Mouse (Mus musculus) R1 (cell line): ENCODE measurements around the gene Arhgap6.

Experiments used
- DNase-seq: peaks from one replicate; pipeline ENCODE4 v3.0.0-alpha.2; 2018; ENCODE audit warnings: low read depth, low spot score

Arhgap6 gene

DNA sequence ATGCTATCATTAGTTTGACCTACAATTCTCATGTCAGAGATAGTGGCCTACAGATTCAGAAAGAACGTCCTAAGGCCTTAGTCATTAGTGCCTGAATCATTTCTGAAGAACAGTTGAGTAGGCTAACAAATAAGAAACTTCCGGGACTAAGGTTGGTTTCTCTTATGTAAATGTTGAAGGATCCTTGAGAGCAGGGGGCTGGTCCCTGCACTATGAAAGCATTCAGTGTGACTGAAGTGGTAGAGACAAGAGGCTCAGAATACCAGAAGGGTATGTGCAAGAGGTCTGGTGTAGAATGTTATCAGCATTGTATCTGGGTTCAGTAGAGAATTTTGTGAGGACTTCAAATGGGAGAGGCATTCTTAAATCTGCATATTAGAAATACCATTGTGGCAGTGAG is 185.5 kb downstream of the Arhgap6 start:
- DNase-seq = peak; percentile 12

- no peak for DNase-seq
Measured at GRCm38 (mm10) chrX:169007066-169007465, 212.2 kb downstream of the Arhgap6 start.

GRCm38 (mm10) chrX:169012701-169013100 is 217.8 kb downstream of the Arhgap6 start:
- no peak for DNase-seq

GRCm38 (mm10) chrX:169034390-169034789 is 239.5 kb downstream of the Arhgap6 start:
- DNase-seq = no peak

DNA sequence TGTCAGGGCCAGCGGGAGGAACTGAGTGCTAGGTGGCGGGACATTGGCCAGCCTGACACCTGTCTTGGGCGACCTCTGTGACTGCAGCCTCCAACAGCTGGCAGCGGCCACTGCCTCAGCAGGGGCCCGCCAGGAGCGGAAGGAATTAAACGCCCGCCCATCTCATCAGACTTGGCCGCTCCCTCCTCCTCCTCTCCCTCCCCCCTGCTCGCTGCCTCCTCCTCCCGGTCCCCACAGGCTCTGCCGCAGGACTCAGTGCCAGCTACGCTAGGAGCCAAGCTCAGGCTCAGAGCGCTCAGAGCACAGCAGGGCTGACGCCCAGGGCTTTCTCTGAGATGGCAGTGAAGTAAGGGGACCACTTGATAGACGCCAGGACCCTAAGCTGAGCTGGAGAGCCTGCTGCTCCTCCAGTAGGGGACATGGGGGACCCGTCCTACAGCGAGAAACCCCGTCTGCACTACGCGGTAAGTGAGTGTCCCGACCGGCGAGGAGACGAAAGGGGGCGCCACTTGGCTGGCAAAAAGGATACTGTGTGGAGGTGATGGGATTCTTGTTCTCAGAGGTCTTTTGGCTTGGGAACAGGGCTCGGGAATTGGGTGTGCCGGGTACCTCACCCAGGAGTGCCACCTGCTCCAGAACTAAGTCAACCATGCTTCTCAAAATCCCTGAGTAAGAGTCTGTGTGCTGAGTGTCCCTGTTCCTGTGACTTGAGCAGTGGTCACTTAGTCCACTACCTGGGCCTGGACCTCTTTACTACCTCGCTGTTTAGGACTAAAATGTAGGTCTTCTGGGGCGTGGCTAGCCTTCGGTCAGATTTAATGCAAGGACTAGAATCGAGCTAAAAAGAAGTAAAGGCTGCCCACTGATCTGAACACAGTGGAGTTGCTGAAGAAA is 241.8 kb downstream of the Arhgap6 start:
- peak; percentile 59 for DNase-seq

GRCm38 (mm10) chrX:169037401-169037800 is 242.5 kb downstream of the Arhgap6 start:
- DNase-seq = no peak

GRCm38 (mm10) chrX:169043872-169044271 is 249.0 kb downstream of the Arhgap6 start:
- DNase-seq = no peak

GRCm38 (mm10) chrX:169047595-169047994 is 252.7 kb downstream of the Arhgap6 start:
- no peak for DNase-seq

DNA sequence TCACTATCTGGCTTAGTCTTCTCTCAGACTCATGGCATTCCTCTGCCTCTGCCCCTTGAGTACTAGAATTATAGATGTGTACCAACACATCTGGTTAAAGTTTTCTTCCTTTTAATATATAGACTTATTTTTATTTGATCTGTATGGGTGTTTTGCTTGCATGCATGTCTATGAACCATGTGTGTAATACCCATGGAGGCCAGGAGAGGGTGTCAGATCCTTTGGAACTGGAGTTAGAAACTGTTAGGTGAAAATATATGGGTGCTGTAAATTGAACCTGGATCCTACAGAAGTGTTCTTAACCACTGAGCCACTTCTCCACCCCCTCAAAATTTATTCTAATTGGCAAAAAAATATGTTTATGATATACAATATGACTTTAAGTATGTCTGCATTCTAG is 254.7 kb downstream of the Arhgap6 start:
- peak; percentile 14 for DNase-seq

GRCm38 (mm10) chrX:169053907-169054476 is 259.1 kb downstream of the Arhgap6 start:
- peak; percentile 13 for DNase-seq

- no peak for DNase-seq
Measured at GRCm38 (mm10) chrX:169062555-169062954, 267.7 kb downstream of the Arhgap6 start.

DNA sequence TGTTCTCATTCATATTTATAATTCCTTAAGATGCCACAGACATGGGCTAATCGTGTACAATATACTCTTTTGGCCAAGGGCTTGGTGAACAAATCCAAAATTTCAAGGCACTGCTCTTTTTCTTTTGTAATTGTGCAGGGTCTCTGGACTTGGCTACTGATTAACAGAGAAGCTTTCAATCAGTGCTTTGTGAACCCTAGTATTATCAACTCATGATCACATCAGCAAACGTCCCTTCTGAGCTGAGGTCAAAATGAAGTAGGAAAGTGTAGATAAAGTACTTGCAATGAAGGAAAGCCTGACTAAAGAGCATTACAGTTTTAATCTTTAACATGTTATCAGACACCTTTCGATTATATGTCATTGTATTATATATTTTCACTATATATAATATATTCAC is 270.4 kb downstream of the Arhgap6 start:
- DNase-seq = no peak

DNA sequence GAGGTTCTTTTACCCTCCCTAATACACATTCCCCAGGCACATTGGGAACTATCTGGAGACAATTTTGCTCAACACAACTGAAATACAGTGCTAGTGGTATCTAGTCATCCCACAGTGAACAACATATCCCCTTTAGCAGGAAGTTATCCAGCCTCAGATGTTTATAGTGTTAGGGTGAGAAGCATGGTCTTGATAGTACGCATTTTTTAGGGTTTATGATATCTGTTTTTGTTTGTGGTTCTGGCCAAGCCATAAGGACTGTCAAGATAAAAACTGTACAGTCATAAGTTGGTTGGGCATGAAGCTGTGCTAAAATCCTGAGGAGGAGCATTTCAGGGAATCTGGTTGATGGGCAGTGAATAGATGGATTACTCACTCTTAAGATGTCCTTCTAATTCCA is 271.0 kb downstream of the Arhgap6 start:
- no peak for DNase-seq

GRCm38 (mm10) chrX:169075020-169075419 is 280.1 kb downstream of the Arhgap6 start:
- no peak for DNase-seq

DNA sequence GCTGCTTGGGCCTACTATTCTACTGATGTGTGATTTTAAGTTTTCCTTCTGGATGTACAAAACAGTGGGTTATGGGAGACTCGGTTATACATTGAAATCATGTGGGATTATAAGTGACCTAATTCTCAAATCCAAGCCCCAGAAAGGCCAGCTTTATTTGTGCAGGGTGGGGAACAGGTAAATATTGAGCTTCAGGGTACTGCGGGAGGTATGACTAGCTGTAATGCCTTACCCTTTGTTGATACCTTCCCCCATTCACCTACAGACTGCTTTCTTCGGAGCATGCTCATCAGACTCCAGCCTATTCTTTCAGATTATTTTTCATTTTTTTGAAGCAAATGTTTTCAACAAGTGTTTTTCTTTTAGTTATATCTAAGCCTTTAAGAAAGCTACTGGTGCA is 286.7 kb downstream of the Arhgap6 start:
- DNase-seq = no peak

DNA sequence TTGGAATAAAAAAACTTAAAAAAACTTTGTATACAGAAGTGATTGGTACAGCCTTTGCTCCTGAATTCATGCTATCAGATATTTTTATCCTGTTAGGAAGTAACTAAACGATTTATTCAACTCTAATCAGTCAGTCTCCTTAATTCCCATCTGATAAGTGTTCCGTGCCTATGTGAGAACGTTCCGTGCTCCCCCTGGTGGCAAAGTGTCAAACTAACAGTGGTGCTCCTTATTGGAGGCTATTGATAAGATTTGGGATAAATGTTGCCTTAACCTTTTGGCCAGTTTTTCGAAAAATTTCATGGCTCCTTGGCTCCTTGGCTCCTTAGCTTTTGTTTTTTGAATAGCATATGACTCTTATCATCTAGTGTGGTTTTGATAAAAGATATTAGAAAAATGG is 291.0 kb downstream of the Arhgap6 start:
- peak; percentile 35 for DNase-seq

GRCm38 (mm10) chrX:169089221-169089620 is 294.3 kb downstream of the Arhgap6 start:
- DNase-seq = no peak

- no peak for DNase-seq
Measured at GRCm38 (mm10) chrX:169094601-169095000, 299.7 kb downstream of the Arhgap6 start.

DNA sequence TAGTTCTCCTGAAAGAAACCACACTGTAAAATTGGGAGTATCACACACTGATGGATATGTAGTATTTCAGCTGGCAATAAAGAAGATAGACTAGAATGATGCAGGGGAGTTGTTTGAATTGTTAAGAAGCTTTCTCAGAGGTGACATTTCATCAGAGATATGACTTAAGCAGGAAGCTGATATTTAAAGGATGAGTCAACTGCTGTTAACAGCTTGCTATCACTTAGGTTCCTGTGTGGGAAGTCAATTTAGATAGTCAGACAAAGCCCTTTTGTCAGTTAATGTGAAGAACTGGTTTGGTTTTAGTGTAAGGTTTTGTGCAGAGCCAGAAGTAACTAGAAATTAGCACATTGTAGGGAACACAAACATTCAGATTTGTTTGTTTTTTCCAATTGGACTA is 300.7 kb downstream of the Arhgap6 start:
- DNase-seq = no peak

GRCm38 (mm10) chrX:169102665-169103064 is 307.8 kb downstream of the Arhgap6 start:
- no peak for DNase-seq

GRCm38 (mm10) chrX:169106048-169106622 is 311.2 kb downstream of the Arhgap6 start:
- DNase-seq = no peak

DNA sequence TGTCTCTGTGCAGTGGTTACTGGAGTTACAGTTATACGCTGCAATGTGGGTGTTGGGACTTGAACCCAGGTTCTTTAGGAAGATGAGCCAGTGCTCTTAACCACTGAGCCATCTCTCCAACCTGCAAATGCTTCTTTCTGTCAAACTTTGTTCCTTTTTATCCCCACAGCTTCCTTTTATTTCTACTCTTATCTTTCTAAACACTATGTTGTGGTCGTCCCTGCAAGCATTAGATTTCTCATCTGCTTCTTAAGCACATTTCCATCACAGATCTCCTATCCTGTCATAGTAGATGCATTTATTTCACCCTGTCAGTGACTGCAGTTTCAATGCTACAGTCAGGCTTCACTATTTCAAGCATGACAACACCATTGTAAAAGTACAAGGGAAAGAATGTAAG is 312.5 kb downstream of the Arhgap6 start:
- no peak for DNase-seq

GRCm38 (mm10) chrX:169110031-169110430 is 315.1 kb downstream of the Arhgap6 start:
- no peak for DNase-seq
